Mouse (Mus musculus) heart, postnatal 10 days (tissue): ENCODE measurements around the gene S1pr5. TPM values are rescaled to one million over a fixed set of nuclear protein-coding genes. Genes with fewer than 3 reads are reported as not detected.
"Not testable (repeated sequence)": the region's sequence is repeated elsewhere in the genome, so short reads cannot be mapped to it uniquely, and the experiment has no call there.

Source experiments
- DNase-seq, 2 experiments: peaks; one replicate each; pipeline ENCODE4 v3.0.0; 2021
- intact Hi-C: fragments of 180-260 bp; cut with DNase I; formaldehyde crosslinking; loops from one replicate; pipeline ENCODE4 v1.15.1; 2025
- total RNA-seq, 2 experiments: library from RNA; stranded (reverse); gene quantifications; 2 replicates each; pipeline ENCODE4 v1.2.3; 2021

S1pr5 gene
- total RNA-seq: under 1 TPM; 0.41 to 0.50 TPM

- DNase-seq: peak; percentile 51 to 52
These were observed at the start of gene S1pr5 for GRCm38 (mm10) chr9:21248326-21248725. TSS of gene S1pr5 (minus strand) at chr9:21248443.

GRCm38 (mm10) chr9:21292271-21292670 is 44.0 kb upstream of the S1pr5 start:
- intact Hi-C loops: no loop called here
- no peak for DNase-seq

More at GRCm38 (mm10) chr9:21248326-21248725, at the start of gene S1pr5:
- intact Hi-C loops: no loop called here

GRCm38 (mm10) chr9:21291868-21292267 is 43.6 kb upstream of the S1pr5 start:
- DNase-seq: not testable (repeated sequence)
- intact Hi-C loops: loop anchor here (2.0 kb wide), 1 partner anchor 53 kb away; the partner anchor contains the start of gene Keap1

- DNase-seq: peak; percentile 100
- intact Hi-C loops: loop anchor here (2.0 kb wide), 1 partner anchor 52 kb away; the partner anchor contains the start of gene Keap1
These were observed 43.0 kb upstream of the S1pr5 start, which contains the start of gene Cdkn2d for GRCm38 (mm10) chr9:21291022-21291787. TSS of gene Cdkn2d (minus strand) at chr9:21291407.

- no peak for DNase-seq
- intact Hi-C loops: loop anchor here (2.0 kb wide), 1 partner anchor 52 kb away; the partner anchor contains the start of gene Keap1
These were observed 42.3 kb upstream of the S1pr5 start for GRCm38 (mm10) chr9:21290589-21290988.

- no peak for DNase-seq
- intact Hi-C loops: no loop called here
These were observed 41.1 kb upstream of the S1pr5 start for GRCm38 (mm10) chr9:21289337-21289671.

GRCm38 (mm10) chr9:21288404-21289336 is 40.4 kb upstream of the S1pr5 start:
- intact Hi-C loops: no loop called here
- peak in 1 of 2 experiments; percentile 41 for DNase-seq

GRCm38 (mm10) chr9:21287571-21288402 is 39.5 kb upstream of the S1pr5 start, which contains the start of gene Kri1:
TSS of gene Kri1 (minus strand) at chr9:21287969.
- intact Hi-C loops: loop anchor here (2.0 kb wide), 1 partner anchor 19 kb away; no protein-coding TSS in a partner anchor
- peak; percentile 98 to 99 for DNase-seq

GRCm38 (mm10) chr9:21286753-21287152 is 38.5 kb upstream of the S1pr5 start:
- no peak for DNase-seq
- intact Hi-C loops: loop anchor here (2.0 kb wide), 1 partner anchor 18 kb away; no protein-coding TSS in a partner anchor

- no peak for DNase-seq
- intact Hi-C loops: no loop called here
These were observed 35.8 kb upstream of the S1pr5 start for GRCm38 (mm10) chr9:21283994-21284393.

- intact Hi-C loops: no loop called here
These were observed 35.3 kb upstream of the S1pr5 start for GRCm38 (mm10) chr9:21283591-21283990.

GRCm38 (mm10) chr9:21277776-21278175 is 29.5 kb upstream of the S1pr5 start:
- no peak for DNase-seq
- intact Hi-C loops: no loop called here

More at GRCm38 (mm10) chr9:21283591-21283990, 35.3 kb upstream of the S1pr5 start:
- DNase-seq: no peak

GRCm38 (mm10) chr9:21276307-21276706 is 28.1 kb upstream of the S1pr5 start:
- DNase-seq: no peak
- intact Hi-C loops: no loop called here

- DNase-seq: no peak
- intact Hi-C loops: no loop called here
These were observed 27.5 kb upstream of the S1pr5 start for GRCm38 (mm10) chr9:21275727-21276126.

- DNase-seq: no peak
- intact Hi-C loops: no loop called here
These were observed 26.9 kb upstream of the S1pr5 start for GRCm38 (mm10) chr9:21275013-21275710.

GRCm38 (mm10) chr9:21274336-21274735 is 26.1 kb upstream of the S1pr5 start:
- no peak for DNase-seq
- intact Hi-C loops: no loop called here

- intact Hi-C loops: no loop called here
- DNase-seq: no peak
These were observed 25.4 kb upstream of the S1pr5 start for GRCm38 (mm10) chr9:21273520-21274228.

- no peak for DNase-seq
- intact Hi-C loops: no loop called here
These were observed 24.9 kb upstream of the S1pr5 start for GRCm38 (mm10) chr9:21273094-21273493.

- no peak for DNase-seq
- intact Hi-C loops: no loop called here
These were observed 24.1 kb upstream of the S1pr5 start for GRCm38 (mm10) chr9:21272391-21272790.
